Mouse (Mus musculus) testis, adult 2 months (tissue): ENCODE results near the gene Dnajc12.

Source experiments
- CTCF ChIP-seq: fragments of 200-500 bp; IDR thresholded peaks from 2 replicates; pipeline ENCODE4 v1.5.1; 2012; ENCODE audit warnings: low read depth, mild to moderate bottlenecking, inconsistent platforms, low read length, moderate library complexity; ENCODE audit not compliant: control insufficient read depth, insufficient read depth, insufficient replicate concordance
- POLR2A ChIP-seq: fragments of 200-500 bp; IDR thresholded peaks from 2 replicates; pipeline ENCODE4 v1.6.1; 2012; ENCODE audit warnings: low read depth, mild to moderate bottlenecking, inconsistent platforms, low read length, moderate library complexity; ENCODE audit not compliant: control insufficient read depth

DNA sequence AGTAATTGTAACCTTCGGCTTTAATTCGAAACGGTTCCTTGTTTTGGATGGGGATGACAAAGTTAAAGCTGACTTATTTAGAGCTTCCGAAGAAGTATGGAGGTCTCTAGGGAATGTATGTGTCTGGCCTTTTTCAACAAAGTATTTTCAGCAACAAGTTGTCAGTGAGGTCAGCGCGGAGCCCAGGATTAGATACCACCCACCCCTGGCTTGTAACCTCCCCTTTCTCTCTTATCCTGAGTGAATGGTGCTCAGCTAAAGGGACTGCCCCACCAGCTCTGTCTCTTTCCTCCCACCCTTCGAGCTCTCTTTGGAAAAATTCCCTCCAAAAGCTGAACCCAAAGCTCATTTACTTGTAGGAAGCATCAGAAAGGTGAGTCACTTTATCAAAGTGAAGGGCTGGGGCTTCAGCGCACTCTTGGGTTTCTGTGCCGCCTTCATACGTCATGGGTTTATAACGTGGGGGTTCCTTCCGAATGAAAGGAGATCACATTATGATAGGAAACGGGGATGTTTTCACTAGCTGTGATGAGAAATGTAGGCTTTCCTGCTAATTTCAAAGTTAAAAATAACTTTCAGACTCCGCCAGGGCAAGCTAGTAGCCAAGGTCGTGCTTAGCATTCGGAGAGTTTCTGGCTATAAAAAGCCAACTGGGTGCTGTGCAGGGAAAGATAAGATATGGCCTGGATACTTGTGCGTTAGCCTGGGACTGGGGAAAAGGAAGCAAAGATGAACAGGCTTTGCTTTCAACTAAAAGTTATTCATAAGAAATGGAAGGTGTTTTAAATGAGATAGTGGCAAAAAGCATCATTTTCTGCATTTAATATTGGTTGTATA lies 75.3 kb downstream of the Dnajc12 start:
- TF ChIP-seq CTCF (no peak), POLR2A (no peak)
